ENCODE assay signal across 8 mouse cellular contexts in genomic region chr1:152168284-152168683, GRCm38 (mm10).
DNase-seq lines count a peak whose midpoint lies in the region; ATAC-seq lines count a peak whose summit lies in the region.

No protein-coding gene starts in this region.

- DNase-seq in left cerebral cortex, postnatal 10 days (ENCODE audit: extremely low spot score in 1 of 2, low spot score in 2 of 2) = peak; percentile 38 to 48
- no peak for DNase-seq in left cerebral cortex, adult 18-20 months (ENCODE audit: low spot score in 2 of 2)
- DNase-seq in adrenal gland, postnatal 10 days = peak; percentile 84
- DNase-seq in gastrocnemius, postnatal 14 days = peak; percentile 84
- DNase-seq in kidney, postnatal 10 days = peak; percentile 76
- DNase-seq in urinary bladder, adult 2 months (ENCODE audit: low spot score) = no peak
- no peak for DNase-seq in urinary bladder, postnatal 14 days (ENCODE audit: low spot score)

- ATAC-seq in granulocyte monocyte progenitor cell, adult 5-6 weeks (replicated peaks; ENCODE audit: poor library complexity, severe bottlenecking) = no peak

- intact Hi-C loops in left cerebral cortex, postnatal 10 days (cut with DNase I) = no loop called here
- intact Hi-C loops in gastrocnemius, postnatal 14 days (cut with DNase I; ENCODE audit: low total_unique reads) = loop anchor here (10.0 kb wide), 1 partner anchor 73 kb away; the partner anchor contains the start of gene 1700025G04Rik

Comparison
In these comparisons a context has a peak if more than half of its experiments do, and no peak if none do; other contexts are left out.
1. DNase-seq: peak in left cerebral cortex, postnatal 10 days (2 of 2), adrenal gland, postnatal 10 days (single experiment), gastrocnemius, postnatal 14 days (single experiment) and kidney, postnatal 10 days (single experiment); none in left cerebral cortex, adult 18-20 months (0 of 2), urinary bladder, adult 2 months (single experiment) and urinary bladder, postnatal 14 days (single experiment).